Mouse (Mus musculus) bone marrow, adult 2 months (tissue): ENCODE measurements at regions not wholly inside any gene's neighbourhood (a gene's known extent, or its start where the extent isn't known, plus 50 kb on each side); places are given as distances from the start of the nearest gene placed in this dataset.

ENCODE experiments used
- H3K27ac ChIP-seq: fragments of 200-500 bp; 2 replicates; pipeline ENCODE4 v1.5.1; 2012; ENCODE audit warnings: low read depth, mild to moderate bottlenecking, control low read depth, inconsistent platforms, low read length; ENCODE audit not compliant: control insufficient read depth, poor library complexity, insufficient read depth
- H3K4me1 ChIP-seq: fragments of 200-500 bp; 2 replicates; pipeline ENCODE4 v1.6.1; 2011; ENCODE audit warnings: low read length; ENCODE audit not compliant: control insufficient read depth, insufficient read depth
- H3K4me3 ChIP-seq: fragments of 200-500 bp; replicated peaks from 2 replicates; pipeline ENCODE3; 2011; ENCODE audit warnings: mild to moderate bottlenecking, low read depth, low read length, control low read depth; ENCODE audit not compliant: control insufficient read depth
- CTCF ChIP-seq: fragments of 200-500 bp; IDR thresholded peaks from 2 replicates; pipeline ENCODE4 v1.5.1; 2011; ENCODE audit warnings: low read length, control low read depth; ENCODE audit not compliant: control insufficient read depth, insufficient read depth
- POLR2A ChIP-seq: fragments of 200-500 bp; IDR thresholded peaks from 2 replicates; pipeline ENCODE4 v1.6.1; 2011; ENCODE audit warnings: low read depth, mild to moderate bottlenecking, control low read depth, low read length, borderline replicate concordance; ENCODE audit not compliant: control insufficient read depth
- WGBS: fragments of 180-500 bp; shearing (Covaris S2); methylation state at CpG from one replicate; pipeline ENCODE4 v1.1.7; 2018; 5-methylcytosine and 5-hydroxymethylcytosine counted together

- Histone ChIP-seq H3K4me3 (no peak overlapping the region), H3K4me1 (no peaks in the 10 kb centered on the region), H3K27ac (no peak overlapping the region)
- WGBS, result 82% methylated on average over 6 of the region's 6 CpGs
- TF ChIP-seq POLR2A, result no peak
- TF ChIP-seq CTCF, result no peak
Measured at GRCm38 (mm10) chr16:77442866-77443265, 159.0 kb downstream of the Gm11146 start.

GRCm38 (mm10) chr16:77431345-77431744, 170.5 kb downstream of the Gm11146 start:
- TF ChIP-seq POLR2A (no peak), CTCF (no peak)
- Histone ChIP-seq H3K27ac (no peak overlapping the region), H3K4me1 (no peaks in the 10 kb centered on the region), H3K4me3 (no peak overlapping the region)
- 80% methylated on average over 4 of the region's 4 CpGs for WGBS

- H3K4me1 ChIP-seq, result no peaks in the 10 kb centered on the region
- no peak overlapping the region for H3K4me3 ChIP-seq
- WGBS, result 81% methylated on average over 12 of the region's 12 CpGs
- no peak overlapping the region for H3K27ac ChIP-seq
- no peak for TF ChIP-seq CTCF
- no peak for TF ChIP-seq POLR2A
Measured at GRCm38 (mm10) chr16:77422385-77423363, 179.2 kb downstream of the Gm11146 start.

GRCm38 (mm10) chr16:77421591-77422024, 180.3 kb downstream of the Gm11146 start:
- 79% methylated on average over 10 of the region's 10 CpGs for WGBS
- Histone ChIP-seq H3K4me3 (no peak overlapping the region), H3K27ac (no peak overlapping the region), H3K4me1 (no peaks in the 10 kb centered on the region)
- TF ChIP-seq CTCF (no peak), POLR2A (no peak)

GRCm38 (mm10) chr16:77421001-77421400, 180.9 kb downstream of the Gm11146 start:
- Histone ChIP-seq H3K4me3 (no peak overlapping the region), H3K4me1 (no peaks in the 10 kb centered on the region), H3K27ac (no peak overlapping the region)
- no peak for TF ChIP-seq CTCF
- no peak for TF ChIP-seq POLR2A
- 84% methylated on average over 6 of the region's 6 CpGs for WGBS

- no peaks in the 10 kb centered on the region for H3K4me1 ChIP-seq
- WGBS, result 78% methylated on average over 8 of the region's 8 CpGs
- H3K27ac ChIP-seq, result no peak overlapping the region
- no peak overlapping the region for H3K4me3 ChIP-seq
- TF ChIP-seq CTCF (no peak), POLR2A (no peak)
Measured at GRCm38 (mm10) chr16:77420136-77420860, 181.6 kb downstream of the Gm11146 start.

GRCm38 (mm10) chr16:77419116-77419735, 182.7 kb downstream of the Gm11146 start:
- Histone ChIP-seq H3K4me3 (no peak overlapping the region), H3K27ac (no peak overlapping the region), H3K4me1 (no peaks in the 10 kb centered on the region)
- no peak for TF ChIP-seq POLR2A
- no peak for TF ChIP-seq CTCF
- WGBS, result 82% methylated on average over 4 of the region's 4 CpGs

- Histone ChIP-seq H3K27ac (no peak overlapping the region), H3K4me1 (no peaks in the 10 kb centered on the region), H3K4me3 (no peak overlapping the region)
- 45% methylated on average over 1 of the region's 1 CpGs for WGBS
- TF ChIP-seq POLR2A (no peak), CTCF (no peak)
Measured at GRCm38 (mm10) chr16:77418486-77418885, 183.4 kb downstream of the Gm11146 start.
